Mouse (Mus musculus) thymus, adult 2 months (tissue): ENCODE measurements around the gene Pepd.

ENCODE experiments used
- CTCF ChIP-seq: fragments of 200-500 bp; IDR thresholded peaks from 2 replicates; pipeline ENCODE4 v1.5.1; 2012; ENCODE audit warnings: mild to moderate bottlenecking, control low read depth, low read length, moderate library complexity, borderline replicate concordance; ENCODE audit not compliant: control insufficient read depth, poor library complexity, insufficient read depth; ENCODE audit errors: extremely low read depth
- POLR2A ChIP-seq: fragments of 200-500 bp; IDR thresholded peaks from 2 replicates; pipeline ENCODE4 v1.6.1; 2012; ENCODE audit warnings: mild to moderate bottlenecking, low read length, control low read depth, moderate library complexity; ENCODE audit not compliant: control insufficient read depth, poor library complexity, insufficient read depth; ENCODE audit errors: extremely low read depth

GRCm38 (mm10) chr7:35015252-35015651 lies 103.1 kb downstream of the Pepd start:
- TF ChIP-seq POLR2A (no peak), CTCF (no peak)
